Mouse (Mus musculus): ENCODE data around the gene Bloc1s1.

GRCm38 (mm10) chr10:128923935-128924334 lies at the start of gene Bloc1s1:
- TF ChIP-seq CTCF (IDR thresholded peaks at IDR 0.05; ENCODE audit: extremely low read depth, insufficient read depth, insufficient read length, insufficient replicate concordance) (no peak), POLR2A (IDR thresholded peaks at IDR 0.05; ENCODE audit: low read depth, low read length) (no peak)
